Mouse (Mus musculus) lung, postnatal 0 days (tissue): Measurements from ENCODE around the gene Tcf12. TPM values are rescaled to one million over a fixed set of nuclear protein-coding genes. Genes with fewer than 3 reads are reported as not detected.

Source experiments
- ATAC-seq: fragments of 200-750 bp; cut with Nextera tagmentation; 2 replicates; pipeline ENCODE4 v1.8.0; 2017; ENCODE audit warnings: moderate library complexity
- DNase-seq: peaks from one replicate; pipeline ENCODE4 v3.0.0-alpha.2; 2016; ENCODE audit warnings: low spot score
- H3K27ac ChIP-seq: fragments of 300-500 bp; sonication (generic); 2 replicates; pipeline ENCODE4 v1.5.1; 2014; ENCODE audit warnings: antibody characterized with exemption, mild to moderate bottlenecking, low read length, mixed read lengths
- H3K27me3 ChIP-seq: fragments of 300-500 bp; sonication (generic); replicated peaks from 2 replicates; pipeline ENCODE4 v1.6.1; 2014; ENCODE audit warnings: low read length, mixed read lengths; ENCODE audit not compliant: insufficient read depth
- H3K36me3 ChIP-seq: fragments of 300-500 bp; sonication (generic); 2 replicates; pipeline ENCODE4 v1.6.1; 2014; ENCODE audit warnings: low read length, mixed read lengths; ENCODE audit not compliant: insufficient read depth
- H3K4me1 ChIP-seq: fragments of 300-500 bp; sonication (generic); 2 replicates; pipeline ENCODE4 v1.6.1; 2014; ENCODE audit warnings: antibody characterized with exemption, low read depth, low read length, mixed read lengths; ENCODE audit not compliant: insufficient read depth
- H3K4me2 ChIP-seq: fragments of 300-500 bp; sonication (generic); replicated peaks from 2 replicates; pipeline ENCODE4 v1.6.1; 2014; ENCODE audit warnings: low read depth, mild to moderate bottlenecking, low read length, moderate library complexity, mixed read lengths
- H3K4me3 ChIP-seq: fragments of 300-500 bp; sonication (generic); 2 replicates; pipeline ENCODE4 v1.5.1; 2014; ENCODE audit warnings: low read depth, low read length
- H3K9ac ChIP-seq: fragments of 300-500 bp; sonication (generic); replicated peaks from 2 replicates; pipeline ENCODE4 v1.6.1; 2014; ENCODE audit warnings: low read depth, mild to moderate bottlenecking
- H3K9me3 ChIP-seq: fragments of 300-500 bp; sonication (generic); 2 replicates; pipeline ENCODE4 v1.6.1; 2016; ENCODE audit warnings: low read length, mixed read lengths
- CTCF ChIP-seq: IDR thresholded peaks from 2 replicates; pipeline ENCODE4 v1.5.1; 2016; ENCODE audit warnings: antibody characterized with exemption, mild to moderate bottlenecking
- EP300 ChIP-seq: IDR thresholded peaks from 2 replicates; pipeline ENCODE4 v1.6.1; 2016; ENCODE audit warnings: antibody characterized with exemption, mild to moderate bottlenecking, control low read depth
- WGBS: fragments of 180-500 bp; shearing (Covaris S2); extraction: QIAGEN DNeasy Blood & Tissue Kit; methylation state at CpG from one replicate; pipeline ENCODE4 v1.1.7; 2014; 5-methylcytosine and 5-hydroxymethylcytosine counted together
- polyA plus RNA-seq: library from polyadenylated mRNA; unstranded; fragments of >200 nt; fragmentation: Nextera tagmentation; extraction: Ambion mirVana; gene quantifications from 2 replicates; pipeline ENCODE4 v1.2.1, GENCODE M21; 2015

The Tcf12 gene
- polyA plus RNA-seq, 1 experiment from 2014 or later: 34.1 TPM

DNA sequence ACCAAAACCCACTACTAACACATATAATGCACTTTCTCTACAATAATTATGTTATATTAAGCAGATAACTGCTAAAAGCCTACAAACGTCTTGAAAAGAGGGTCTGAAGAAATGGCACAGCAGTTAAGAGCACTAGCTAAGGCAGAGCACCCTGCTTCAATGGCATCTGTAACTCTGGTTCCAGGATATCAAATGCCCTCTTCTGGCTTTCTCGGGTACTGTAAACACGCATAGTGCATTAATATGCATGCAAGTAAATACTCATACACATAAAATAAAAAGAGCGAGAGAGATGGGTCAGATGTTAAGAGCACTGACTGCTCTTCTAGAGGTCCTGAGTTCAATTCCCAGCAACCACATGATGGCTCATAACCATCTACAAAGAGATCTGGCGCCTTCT is 17.0 kb downstream of the Tcf12 start:
- Histone ChIP-seq H3K9ac (no peak overlapping the region), H3K27me3 (no peaks in the 10 kb centered on the region), H3K4me3 (no peak overlapping the region), H3K4me1 (no peaks in the 10 kb centered on the region), H3K27ac (no peak overlapping the region), H3K36me3 (no peaks in the 10 kb centered on the region), H3K4me2 (no peak overlapping the region), H3K9me3 (no peaks in the 10 kb centered on the region)
- peak; percentile 59 for TF ChIP-seq CTCF
- no peak for TF ChIP-seq EP300
- 82% methylated on average over 5 of the region's 5 CpGs for WGBS
- DNase-seq (no peak), ATAC-seq (no peak)

DNA sequence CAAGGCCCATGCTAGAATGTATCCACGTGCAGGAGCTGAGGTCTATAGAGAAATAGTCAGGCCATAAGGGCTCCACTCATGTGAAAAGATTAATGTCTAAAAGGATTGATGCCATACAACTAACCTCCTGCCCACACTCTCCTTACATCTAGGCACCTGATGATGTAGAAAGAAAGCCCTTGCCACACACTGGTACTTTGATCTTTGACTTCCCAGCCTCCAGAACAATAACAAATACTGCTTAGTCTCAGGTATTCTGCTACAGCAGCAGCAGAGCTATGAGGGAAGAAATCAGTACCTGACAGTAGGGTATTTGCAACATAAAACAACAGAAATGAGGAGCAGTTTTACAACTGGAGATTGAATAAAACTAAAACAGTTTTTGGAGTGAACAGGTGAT is 19.5 kb downstream of the Tcf12 start:
- Histone ChIP-seq H3K4me1 (peaks cover 3% of the 10 kb centered on the region; the same call in 1 of the 2 replicates), H3K4me3 (no peak overlapping the region), H3K36me3 (no peaks in the 10 kb centered on the region), H3K27ac (no peak overlapping the region), H3K9ac (no peak overlapping the region), H3K27me3 (no peaks in the 10 kb centered on the region), H3K4me2 (no peak overlapping the region), H3K9me3 (no peaks in the 10 kb centered on the region)
- 72% methylated on average over 1 of the region's 1 CpGs for WGBS
- DNase-seq (no peak), ATAC-seq (no peak)
- TF ChIP-seq CTCF (no peak), EP300 (no peak)

DNA sequence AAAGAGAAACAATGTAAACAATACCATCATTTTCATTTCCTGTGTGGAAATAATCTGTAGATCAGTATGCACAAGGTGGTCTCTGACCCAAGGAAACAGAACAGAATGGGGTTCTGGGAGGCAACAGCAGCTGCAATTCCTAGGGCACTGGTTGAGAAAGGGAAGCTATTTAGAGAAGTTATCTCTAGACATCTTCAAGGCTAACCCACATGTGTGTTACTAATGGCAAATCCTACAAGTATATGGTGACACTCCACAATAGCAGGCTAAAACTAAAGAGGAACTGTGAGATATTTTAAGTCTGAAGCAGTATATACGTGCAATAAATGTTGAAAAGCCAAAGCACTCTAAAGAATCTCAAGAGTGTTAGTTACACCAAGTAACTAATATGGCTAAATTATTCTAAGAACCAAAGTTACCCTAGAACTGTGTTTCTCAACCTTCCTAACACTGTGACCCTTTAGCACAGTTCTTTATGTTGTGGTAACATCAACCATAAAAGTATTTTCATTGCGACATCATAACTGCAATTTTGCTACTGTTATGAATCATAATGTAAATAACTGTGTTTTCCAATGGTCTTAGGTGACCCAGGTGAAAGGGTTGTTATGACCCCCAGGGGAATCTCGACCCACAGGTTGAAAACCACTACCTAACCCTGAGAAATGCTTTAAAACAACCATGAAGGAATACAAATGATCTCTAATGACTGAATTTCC is 22.6 kb downstream of the Tcf12 start:
- Histone ChIP-seq H3K4me2 (no peak overlapping the region), H3K36me3 (no peaks in the 10 kb centered on the region), H3K9ac (no peak overlapping the region), H3K27ac (no peak overlapping the region), H3K27me3 (no peaks in the 10 kb centered on the region), H3K4me1 (peaks cover 6% of the 10 kb centered on the region; the same call in 1 of the 2 replicates), H3K9me3 (no peaks in the 10 kb centered on the region), H3K4me3 (no peak overlapping the region)
- ATAC-seq (no peak), DNase-seq (peak; percentile 46)
- TF ChIP-seq EP300: no peak
- no peak for TF ChIP-seq CTCF
- WGBS: 54% methylated on average over 3 of the region's 3 CpGs

DNA sequence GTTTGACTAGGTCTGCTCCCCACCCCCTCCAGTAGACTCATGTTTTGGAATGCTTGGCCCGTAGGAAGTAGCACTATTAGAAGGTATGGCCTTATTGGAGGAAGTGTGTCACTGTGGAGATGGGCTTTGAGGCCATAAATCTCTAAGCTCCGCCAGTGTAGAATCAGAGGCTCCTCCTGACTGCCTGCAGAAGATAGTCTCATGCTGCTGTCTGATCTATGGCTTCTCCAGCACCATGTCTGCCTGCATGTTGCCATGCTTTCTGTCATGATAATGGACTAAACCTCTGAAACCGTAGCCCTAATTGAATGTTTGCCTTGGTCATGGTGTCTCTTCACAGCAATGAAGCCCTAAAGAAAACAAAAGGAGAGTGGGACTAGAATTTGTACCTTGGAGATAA is 26.7 kb downstream of the Tcf12 start:
- no peak for TF ChIP-seq EP300
- no peak for TF ChIP-seq CTCF
- WGBS: 49% methylated on average over 3 of the region's 3 CpGs
- no peak overlapping the region for H3K9ac ChIP-seq
- ATAC-seq: no peak
- DNase-seq: no peak
- H3K27me3 ChIP-seq: no peaks in the 10 kb centered on the region
- H3K4me1 ChIP-seq: peaks cover 6% of the 10 kb centered on the region; the same call in 1 of the 2 replicates
- no peaks in the 10 kb centered on the region for H3K9me3 ChIP-seq
- no peak overlapping the region for H3K4me3 ChIP-seq
- H3K27ac ChIP-seq: no peak overlapping the region
- H3K36me3 ChIP-seq: no peaks in the 10 kb centered on the region
- no peak overlapping the region for H3K4me2 ChIP-seq

DNA sequence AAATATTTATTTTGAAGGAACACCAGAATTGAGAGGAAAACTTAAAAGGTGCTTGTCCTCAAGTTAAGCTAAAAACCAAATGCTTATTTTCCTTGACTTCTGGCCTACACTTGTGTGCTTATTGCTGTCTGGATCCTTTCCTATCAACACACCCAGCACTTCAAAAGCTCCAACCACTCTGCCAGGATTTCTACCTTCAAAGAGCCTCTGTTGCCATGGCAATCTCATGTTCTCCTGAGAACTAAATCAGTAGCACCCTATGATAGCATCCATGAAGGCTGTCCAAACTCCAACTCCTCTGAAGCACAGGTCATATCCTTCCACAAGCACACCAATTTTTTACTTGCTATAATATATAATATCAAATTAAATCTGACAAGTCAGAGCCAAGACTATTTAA is 27.5 kb downstream of the Tcf12 start:
- DNase-seq: peak; percentile 67
- Histone ChIP-seq H3K27ac (no peak overlapping the region), H3K36me3 (no peaks in the 10 kb centered on the region), H3K9ac (no peak overlapping the region), H3K4me1 (peaks cover 3% of the 10 kb centered on the region; the same call in 1 of the 2 replicates), H3K4me3 (no peak overlapping the region), H3K27me3 (no peaks in the 10 kb centered on the region), H3K9me3 (no peaks in the 10 kb centered on the region), H3K4me2 (no peak overlapping the region)
- TF ChIP-seq CTCF (no peak), EP300 (no peak)
- peak; percentile 35; the same call in 1 of the 2 replicates for ATAC-seq

DNA sequence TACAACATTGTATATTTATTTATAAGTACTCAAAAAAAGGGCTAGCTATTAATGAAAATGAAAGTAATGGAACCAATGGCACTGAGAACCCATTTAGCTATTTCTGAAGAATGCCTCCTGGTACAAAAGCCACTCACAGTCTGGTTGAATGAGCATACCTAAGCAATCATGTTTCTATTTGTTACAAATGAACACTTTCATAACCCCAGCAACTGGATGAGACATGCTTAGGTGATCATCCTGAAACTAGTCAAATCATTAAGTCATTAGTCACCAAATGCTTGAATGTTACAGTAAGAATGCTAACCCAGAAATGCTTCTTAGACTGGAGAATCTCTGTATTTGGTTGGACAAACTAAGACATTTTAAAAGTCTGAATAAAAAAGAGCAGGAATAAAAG is 35.5 kb downstream of the Tcf12 start:
- Histone ChIP-seq H3K4me1 (no peaks in the 10 kb centered on the region), H3K9me3 (no peaks in the 10 kb centered on the region), H3K4me3 (no peak overlapping the region), H3K4me2 (no peak overlapping the region), H3K9ac (no peak overlapping the region), H3K27me3 (no peaks in the 10 kb centered on the region), H3K27ac (0 out of 2 replicates have a peak overlapping the region, but pooled peaks have one; percentile 15), H3K36me3 (no peaks in the 10 kb centered on the region)
- no peak for ATAC-seq
- no peak for DNase-seq
- TF ChIP-seq CTCF (no peak), EP300 (no peak)
